Mouse (Mus musculus): ENCODE results near the gene Cth. TPM values are rescaled to one million over a fixed set of nuclear protein-coding genes. Genes with fewer than 3 reads are reported as not detected.
A peak's percentile ranks its signal among the peaks of the same experiment; 100 is the strongest.

The Cth gene
- polyA plus RNA-seq (2012; rRNA removed), result 3.4 and 4.4 TPM in 2 replicates

DNA sequence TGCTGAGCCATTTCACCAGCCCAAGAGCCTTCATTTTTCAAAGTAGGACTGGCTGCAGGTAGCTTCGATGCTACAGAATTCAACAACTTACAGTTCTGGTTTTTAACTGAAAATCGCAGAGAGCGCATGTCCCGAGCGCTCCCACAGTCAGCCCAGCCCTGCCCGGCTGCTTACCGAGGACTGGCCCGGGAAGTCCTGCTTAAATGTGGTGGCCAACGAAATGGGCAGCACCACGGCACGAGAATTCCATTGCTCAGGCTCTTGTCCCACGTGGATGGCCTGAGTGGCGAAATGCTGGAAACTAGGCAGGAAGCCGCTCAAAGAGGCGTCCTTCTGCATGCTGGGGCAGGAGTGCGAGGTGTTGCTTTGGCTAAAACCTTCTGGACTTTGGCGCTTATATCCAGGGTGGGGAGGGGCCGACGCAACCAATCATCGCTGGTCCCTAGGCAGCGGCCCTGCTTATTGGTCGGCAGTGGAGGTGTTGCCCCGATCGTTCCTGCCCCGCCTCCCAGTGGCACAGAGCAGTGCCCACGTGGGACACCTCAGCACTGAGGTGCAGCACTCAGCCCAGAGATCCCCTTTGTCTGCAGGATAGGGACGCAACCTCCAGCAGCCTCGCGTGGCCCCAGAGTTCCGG, at the start of gene Cth:
Cth (minus strand) TSS at position 386 of the 637 bp plus-strand sequence.
- peak; percentile 87 for DNase-seq
- Histone ChIP-seq H3K4me1 (ENCODE audit: control insufficient read depth, insufficient read depth, low read length) (no peaks in the 10 kb centered on the region), H3K4me3 (replicated peaks; ENCODE audit: extremely low read depth, low read depth, low read length) (peak within 1 kb of the TSS; percentile 67)
- under 1% methylated on average over 30 of the region's 30 CpGs for WGBS
- no peak for TF ChIP-seq CTCF (IDR thresholded peaks at IDR 0.05; ENCODE audit: insufficient read depth, low read length)
- TF ChIP-seq POLR2A (IDR thresholded peaks at IDR 0.05; ENCODE audit: borderline replicate concordance, extremely low read depth, low read depth, low read length), result peak; percentile 83; the same call in 1 of the 2 replicates

DNA sequence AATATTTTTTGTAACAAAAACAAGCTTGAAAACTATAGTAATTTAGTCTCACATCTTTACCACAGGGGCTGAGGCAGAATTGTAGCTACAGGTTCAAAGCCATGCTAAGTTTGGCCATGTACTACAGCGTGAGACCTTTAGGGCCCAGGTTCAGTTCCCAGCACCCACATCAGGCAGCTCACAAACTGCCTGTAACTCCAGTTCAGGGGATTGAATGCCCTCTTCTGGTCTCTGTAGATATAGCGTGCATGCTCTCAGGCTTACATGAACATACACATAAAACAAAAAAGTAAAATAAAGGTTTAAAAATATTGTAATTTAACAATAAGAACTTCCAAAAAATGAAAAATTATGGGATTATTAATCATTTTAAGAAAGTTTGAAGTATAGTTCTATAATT, 48.4 kb upstream of the Cth start:
- TF ChIP-seq CTCF (IDR thresholded peaks at IDR 0.05; ENCODE audit: insufficient read depth, low read length) (no peak), POLR2A (IDR thresholded peaks at IDR 0.05; ENCODE audit: borderline replicate concordance, extremely low read depth, low read depth, low read length) (no peak)
- no peak for DNase-seq
- no peaks in the 10 kb centered on the region for H3K4me1 ChIP-seq (ENCODE audit: control insufficient read depth, insufficient read depth, low read length)
- 100% methylated on average over 2 of the region's 2 CpGs for WGBS
- H3K4me3 ChIP-seq (replicated peaks; ENCODE audit: extremely low read depth, low read depth, low read length), result no peak overlapping the region

DNA sequence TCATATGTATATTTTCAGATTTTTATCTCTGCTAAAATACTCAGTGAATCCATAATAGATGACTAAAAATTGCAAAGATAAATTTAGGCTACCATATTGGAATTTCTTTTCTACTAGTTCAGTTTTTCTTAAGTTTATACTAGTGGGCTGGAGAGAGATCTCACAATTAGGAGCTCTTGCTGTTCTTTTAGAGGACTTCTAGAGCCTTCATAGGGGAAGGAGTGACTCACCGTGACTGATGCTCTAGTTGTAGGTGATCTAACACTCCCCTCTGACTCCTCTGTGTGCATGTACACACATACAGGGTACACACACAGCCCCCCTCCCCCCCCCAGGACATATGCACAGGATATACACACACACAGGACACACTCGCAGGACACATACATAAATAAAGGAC, 46.3 kb upstream of the Cth start:
- 92% methylated on average over 2 of the region's 2 CpGs for WGBS
- DNase-seq, result no peak
- Histone ChIP-seq H3K4me1 (ENCODE audit: control insufficient read depth, insufficient read depth, low read length) (no peaks in the 10 kb centered on the region), H3K4me3 (replicated peaks; ENCODE audit: extremely low read depth, low read depth, low read length) (no peak overlapping the region)
- TF ChIP-seq CTCF (IDR thresholded peaks at IDR 0.05; ENCODE audit: insufficient read depth, low read length) (no peak), POLR2A (IDR thresholded peaks at IDR 0.05; ENCODE audit: borderline replicate concordance, extremely low read depth, low read depth, low read length) (no peak)

DNA sequence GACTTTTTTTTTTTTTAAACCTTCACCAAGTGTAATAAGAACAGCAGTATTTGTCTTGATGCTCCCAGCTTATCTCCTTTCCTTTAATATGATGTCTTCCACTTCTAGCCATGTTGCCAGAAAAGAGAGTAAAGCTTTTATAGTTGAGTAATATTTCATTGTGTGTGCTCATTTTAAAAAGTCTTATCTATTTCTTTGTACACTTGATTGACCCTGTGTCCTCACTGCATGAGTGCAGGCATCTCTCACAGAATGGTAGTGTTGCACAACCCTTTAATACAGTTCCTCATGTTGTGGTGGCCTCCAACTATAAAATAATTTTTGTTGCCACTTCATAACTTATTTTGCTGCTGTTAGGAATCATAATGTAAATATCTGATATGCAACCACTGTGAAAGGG, 32.4 kb upstream of the Cth start:
- DNase-seq, result no peak
- Histone ChIP-seq H3K4me3 (replicated peaks; ENCODE audit: extremely low read depth, low read depth, low read length) (no peak overlapping the region), H3K4me1 (ENCODE audit: control insufficient read depth, insufficient read depth, low read length) (peaks cover 6% of the 10 kb centered on the region; the same call in 1 of the 2 replicates)
- no peak for TF ChIP-seq POLR2A (IDR thresholded peaks at IDR 0.05; ENCODE audit: borderline replicate concordance, extremely low read depth, low read depth, low read length)
- no peak for TF ChIP-seq CTCF (IDR thresholded peaks at IDR 0.05; ENCODE audit: insufficient read depth, low read length)

DNA sequence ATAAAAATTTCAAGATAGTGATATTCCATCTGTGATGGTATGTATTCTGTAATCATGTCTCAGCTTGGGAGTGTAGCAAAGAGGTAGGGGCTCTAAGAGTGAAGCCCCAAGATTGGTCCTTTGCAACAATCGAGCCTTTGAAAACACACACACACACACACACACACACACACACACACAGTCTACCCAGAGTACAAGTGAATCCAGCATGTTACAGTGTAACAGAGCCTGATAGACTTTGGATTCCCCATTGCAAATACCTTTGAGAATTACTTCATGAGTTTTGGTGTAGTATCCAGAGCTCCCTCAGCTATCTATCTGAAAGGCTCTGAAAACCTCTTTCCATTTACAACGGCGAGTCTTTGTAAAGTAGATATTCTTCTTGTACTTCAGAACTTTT, 31.3 kb upstream of the Cth start:
- peaks cover 6% of the 10 kb centered on the region; the same call in 1 of the 2 replicates for H3K4me1 ChIP-seq (ENCODE audit: control insufficient read depth, insufficient read depth, low read length)
- no peak for DNase-seq
- H3K4me3 ChIP-seq (replicated peaks; ENCODE audit: extremely low read depth, low read depth, low read length), result no peak overlapping the region
- TF ChIP-seq POLR2A (IDR thresholded peaks at IDR 0.05; ENCODE audit: borderline replicate concordance, extremely low read depth, low read depth, low read length), result no peak
- no peak for TF ChIP-seq CTCF (IDR thresholded peaks at IDR 0.05; ENCODE audit: insufficient read depth, low read length)
- WGBS, result 95% methylated on average over 3 of the region's 3 CpGs

DNA sequence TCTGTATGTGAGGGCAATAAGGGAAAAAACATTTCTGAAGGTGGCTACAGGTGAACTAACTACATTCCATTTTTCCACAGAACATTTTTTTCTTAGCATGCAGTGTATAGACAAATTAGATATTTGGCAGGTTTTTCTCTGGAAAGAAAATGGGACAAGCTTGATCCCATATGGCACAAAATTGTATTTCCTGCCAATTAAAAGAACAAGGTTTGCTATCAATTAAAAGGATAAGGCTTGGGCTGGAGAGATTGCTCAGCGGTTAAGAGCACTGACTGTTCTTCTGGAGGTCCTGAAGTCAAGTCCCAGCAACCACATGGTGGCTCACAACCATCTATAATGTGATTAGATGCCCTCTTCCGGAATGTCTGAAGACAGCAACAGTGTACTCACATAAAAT, 30.6 kb upstream of the Cth start:
- no peak for DNase-seq
- H3K4me3 ChIP-seq (replicated peaks; ENCODE audit: extremely low read depth, low read depth, low read length), result no peak overlapping the region
- peaks cover 6% of the 10 kb centered on the region; the same call in 1 of the 2 replicates for H3K4me1 ChIP-seq (ENCODE audit: control insufficient read depth, insufficient read depth, low read length)
- no peak for TF ChIP-seq CTCF (IDR thresholded peaks at IDR 0.05; ENCODE audit: insufficient read depth, low read length)
- no peak for TF ChIP-seq POLR2A (IDR thresholded peaks at IDR 0.05; ENCODE audit: borderline replicate concordance, extremely low read depth, low read depth, low read length)
- 83% methylated on average over 2 of the region's 2 CpGs for WGBS

DNA sequence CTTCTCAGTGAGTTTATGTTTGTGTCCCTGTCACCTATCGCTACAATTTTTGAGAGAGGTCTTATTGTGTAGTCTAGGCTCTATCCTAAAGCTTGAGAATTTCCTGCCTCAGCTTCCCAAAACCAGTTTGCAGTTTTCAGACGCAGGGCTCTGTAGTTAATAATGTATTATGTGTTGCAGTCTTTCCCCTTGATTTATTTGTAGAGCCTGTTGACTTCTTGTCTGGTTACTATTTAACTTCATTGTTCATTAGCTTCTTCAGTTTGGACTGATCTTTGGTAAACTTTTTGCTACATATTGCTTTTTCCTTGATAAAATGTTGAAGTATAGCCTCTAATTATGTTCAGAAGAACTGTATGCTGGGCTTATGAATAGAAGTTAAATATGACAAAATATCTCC, 27.8 kb upstream of the Cth start:
- TF ChIP-seq CTCF (IDR thresholded peaks at IDR 0.05; ENCODE audit: insufficient read depth, low read length) (no peak), POLR2A (IDR thresholded peaks at IDR 0.05; ENCODE audit: borderline replicate concordance, extremely low read depth, low read depth, low read length) (no peak)
- no peak for DNase-seq
- peaks cover 8% of the 10 kb centered on the region for H3K4me1 ChIP-seq (ENCODE audit: control insufficient read depth, insufficient read depth, low read length)
- WGBS, result 80% methylated on average over 2 of the region's 2 CpGs
- H3K4me3 ChIP-seq (replicated peaks; ENCODE audit: extremely low read depth, low read depth, low read length), result no peak overlapping the region

DNA sequence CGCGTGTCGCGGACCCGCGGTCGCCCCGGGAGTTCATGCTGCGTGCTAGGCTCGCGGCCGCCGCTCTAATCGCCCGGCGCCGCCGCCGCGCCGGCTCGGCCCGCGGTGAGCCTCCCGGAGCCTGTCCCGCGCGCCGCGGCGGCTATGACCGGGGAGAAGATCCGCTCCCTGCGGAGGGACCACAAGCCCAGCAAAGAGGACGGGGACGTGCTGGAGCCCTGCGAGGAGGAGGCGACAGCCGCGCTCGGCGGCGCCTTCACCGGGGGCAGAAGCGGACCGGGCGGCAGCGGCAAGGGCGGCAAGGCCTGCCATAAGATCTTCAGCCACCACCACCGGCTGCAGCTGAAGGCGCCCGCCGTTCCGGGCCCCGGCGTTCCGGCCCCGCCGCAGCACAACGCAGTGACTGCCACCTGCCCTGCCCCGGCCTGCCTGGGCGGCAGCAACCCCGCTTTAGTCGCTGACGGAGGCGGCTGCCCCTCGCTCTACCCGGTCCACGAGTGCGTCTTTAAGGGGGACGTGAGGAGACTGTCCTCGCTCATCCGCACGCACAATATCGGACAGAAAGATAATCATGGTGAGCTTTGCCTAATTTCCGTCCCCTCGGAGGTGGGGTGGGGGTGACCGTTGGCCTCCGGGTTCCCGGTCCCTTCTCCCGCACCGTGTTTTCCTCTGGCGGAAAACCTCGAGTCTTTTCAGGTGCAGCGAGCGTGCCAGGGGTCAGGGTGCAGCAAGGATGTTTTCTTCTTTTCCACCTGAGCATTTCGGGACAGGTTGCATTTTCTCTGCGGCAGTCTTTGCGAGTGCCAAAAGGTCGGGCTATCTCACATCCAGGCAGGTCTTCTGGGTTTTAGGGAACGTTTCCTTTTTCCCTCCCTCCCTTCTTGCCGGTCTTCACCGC, 22.8 kb upstream of the Cth start:
- DNase-seq, result no peak
- WGBS, result under 1% methylated on average over 93 of the region's 93 CpGs
- peaks cover 2% of the 10 kb centered on the region; the same call in 1 of the 2 replicates for H3K4me1 ChIP-seq (ENCODE audit: control insufficient read depth, insufficient read depth, low read length)
- H3K4me3 ChIP-seq (replicated peaks; ENCODE audit: extremely low read depth, low read depth, low read length), result peak overlapping the region; percentile 76
- TF ChIP-seq CTCF (IDR thresholded peaks at IDR 0.05; ENCODE audit: insufficient read depth, low read length) (no peak), POLR2A (IDR thresholded peaks at IDR 0.05; ENCODE audit: borderline replicate concordance, extremely low read depth, low read depth, low read length) (no peak)

DNA sequence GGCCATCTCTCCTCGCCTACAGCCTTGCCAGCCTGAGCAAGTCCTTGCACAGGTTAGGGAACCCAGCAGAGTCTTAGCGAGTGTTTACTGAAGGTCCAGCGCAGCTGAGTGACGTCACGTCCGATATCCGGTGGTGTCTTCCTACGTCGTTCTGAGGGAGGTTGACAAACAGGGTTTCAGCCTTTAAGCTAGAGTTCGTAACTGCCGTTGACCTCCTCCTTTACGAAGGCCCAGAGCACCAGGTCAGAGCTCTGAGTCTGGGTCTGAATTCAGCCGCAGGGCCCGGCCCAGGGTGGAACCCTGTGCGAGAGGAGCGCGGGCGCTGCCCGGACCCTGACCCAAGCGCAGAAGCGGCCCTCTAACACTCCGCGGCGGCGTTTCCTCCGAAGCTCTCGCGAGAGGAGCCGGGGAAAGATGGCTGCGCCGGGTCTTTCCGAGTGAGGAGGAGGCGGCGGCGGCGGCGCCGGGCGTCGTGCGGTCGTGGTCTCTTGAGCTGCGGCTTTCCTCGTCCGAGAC, 22.0 kb upstream of the Cth start, which contains the start of gene Ankrd13c:
Ankrd13c (plus strand) TSS at position 397 of the 516 bp plus-strand sequence.
- DNase-seq, result peak; percentile 93
- WGBS, result under 1% methylated on average over 45 of the region's 45 CpGs
- TF ChIP-seq POLR2A (IDR thresholded peaks at IDR 0.05; ENCODE audit: borderline replicate concordance, extremely low read depth, low read depth, low read length) (peak; percentile 84), CTCF (IDR thresholded peaks at IDR 0.05; ENCODE audit: insufficient read depth, low read length) (no peak)
- Histone ChIP-seq H3K4me3 (replicated peaks; ENCODE audit: extremely low read depth, low read depth, low read length) (peak within 1 kb of the TSS; percentile 76), H3K4me1 (ENCODE audit: control insufficient read depth, insufficient read depth, low read length) (peaks cover 2% of the 10 kb centered on the region; the same call in 1 of the 2 replicates)

Data from lung, adult 2 months (tissue).